Mouse (Mus musculus) B cell, adult 2 months (primary cell): Measurements from ENCODE around the gene Map1lc3a.

ENCODE experiments used
- DNase-seq, 2 experiments: peaks; one replicate each; pipeline ENCODE4 v3.0.0; 2022

The Map1lc3a gene

DNA sequence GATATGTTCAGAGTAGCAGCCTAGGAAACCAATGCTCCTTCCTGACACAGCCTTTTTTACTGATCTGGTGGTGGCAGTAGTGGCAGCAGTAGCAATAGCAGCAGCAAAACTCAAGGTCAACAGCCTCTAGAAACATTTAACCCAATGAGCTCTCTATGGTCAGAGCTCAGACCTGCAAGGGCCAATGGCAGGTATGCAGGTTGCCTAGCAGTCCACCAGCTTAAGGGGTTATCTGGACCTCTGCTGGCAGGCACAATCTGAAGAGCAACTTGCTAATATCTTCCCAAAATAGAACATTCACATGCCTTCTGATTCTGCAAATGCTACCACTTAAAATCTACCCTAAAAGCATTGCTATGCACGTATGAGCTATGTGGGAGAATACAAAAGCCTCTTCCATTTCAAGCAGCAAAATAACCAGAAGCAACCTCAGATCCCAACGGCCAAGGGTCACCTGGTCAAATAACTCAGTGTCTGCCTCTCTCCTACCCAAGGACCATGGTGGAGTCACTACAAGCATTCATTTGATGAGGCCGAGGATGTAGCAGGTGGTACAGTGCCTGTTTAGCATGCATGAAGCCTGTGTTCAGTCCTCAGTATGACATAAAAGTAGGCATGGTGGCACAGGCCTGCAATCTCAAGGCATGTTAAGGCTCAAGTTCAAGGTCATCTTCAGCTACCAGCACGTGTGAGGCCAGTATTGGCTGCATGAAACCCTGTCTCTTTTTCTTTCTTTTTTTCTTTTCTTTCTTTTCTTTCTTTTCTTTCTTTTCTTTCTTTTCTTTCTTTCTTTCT, 11.6 kb downstream of the Map1lc3a start:
- DNase-seq, result no peak

DNA sequence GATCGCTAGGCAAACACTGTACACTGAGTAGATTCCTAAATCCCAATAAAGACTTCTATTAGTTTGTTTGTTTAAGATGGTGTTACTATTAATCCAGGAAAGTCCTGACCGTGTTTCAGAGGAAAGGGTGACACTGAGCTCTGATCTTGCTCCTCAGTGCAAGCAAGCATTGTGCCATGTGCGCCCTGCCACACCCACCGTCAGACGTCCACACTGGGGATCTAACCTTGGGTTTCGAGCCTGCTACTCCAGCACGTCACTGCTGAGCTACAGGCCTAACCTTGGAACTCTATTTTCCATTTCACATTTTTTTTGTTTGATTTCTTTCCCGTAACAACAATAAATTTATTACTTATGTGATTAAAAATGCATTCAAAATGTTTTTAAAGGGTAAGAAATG, 14.0 kb downstream of the Map1lc3a start:
- DNase-seq, result no peak

DNA sequence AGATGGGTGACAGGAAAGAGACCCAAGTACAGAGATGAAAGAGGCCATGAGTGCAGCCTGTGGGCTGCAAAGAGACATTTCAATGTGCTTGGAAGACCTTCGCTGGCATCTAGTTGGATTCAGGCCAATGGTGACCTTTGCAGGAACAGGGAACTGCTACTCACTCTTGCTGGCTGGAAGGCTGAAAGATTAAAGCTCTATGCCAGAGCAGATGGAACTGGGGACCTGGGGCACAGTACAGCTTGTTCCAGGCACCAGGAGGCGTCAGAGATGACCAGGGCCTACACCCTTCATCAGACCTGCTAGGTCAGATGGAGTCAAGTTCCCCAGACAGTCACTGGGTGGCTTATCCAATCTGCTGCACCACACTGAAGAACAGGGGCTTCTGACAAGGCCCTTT, 17.3 kb downstream of the Map1lc3a start:
- no peak for DNase-seq

DNA sequence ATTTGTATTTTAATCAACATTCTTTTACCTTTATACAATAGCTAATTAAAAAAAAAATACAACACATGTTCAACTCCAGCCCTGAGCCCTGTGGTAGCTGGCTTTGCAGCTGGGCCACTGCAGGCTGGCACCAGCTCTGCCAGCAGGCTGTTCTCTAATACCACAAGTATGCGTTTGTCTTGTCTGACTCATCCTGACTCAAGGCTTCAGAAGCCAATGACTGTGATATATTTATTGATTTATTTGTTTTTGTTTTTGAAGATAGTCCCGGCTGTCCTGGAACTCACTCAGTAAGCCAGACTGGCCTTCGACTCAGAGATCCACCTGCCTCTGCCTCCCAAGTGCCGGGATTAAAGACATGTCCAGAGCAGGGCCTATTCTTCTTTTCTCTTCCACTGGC, 17.8 kb downstream of the Map1lc3a start:
- no peak for DNase-seq

DNA sequence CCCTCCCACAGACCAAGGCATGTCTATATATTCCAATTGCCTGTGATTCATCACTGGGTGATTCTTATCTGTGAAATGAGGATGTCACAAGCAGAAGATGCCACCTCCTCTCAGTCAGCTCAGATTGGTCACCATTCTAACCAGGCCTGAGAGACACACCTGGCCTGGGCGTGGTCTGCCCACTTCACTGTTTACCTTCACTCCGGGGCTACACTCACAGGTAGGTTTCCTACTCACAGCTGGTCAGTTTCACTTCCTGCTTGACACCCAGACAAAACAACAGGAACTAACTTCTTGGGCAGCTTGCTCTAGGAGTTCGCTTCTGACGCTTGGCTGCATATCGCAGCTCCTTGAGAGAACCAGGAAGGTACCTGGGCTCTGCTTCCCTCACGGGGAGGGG, 19.4 kb downstream of the Map1lc3a start:
- DNase-seq, result peak; percentile 53 to 60

DNA sequence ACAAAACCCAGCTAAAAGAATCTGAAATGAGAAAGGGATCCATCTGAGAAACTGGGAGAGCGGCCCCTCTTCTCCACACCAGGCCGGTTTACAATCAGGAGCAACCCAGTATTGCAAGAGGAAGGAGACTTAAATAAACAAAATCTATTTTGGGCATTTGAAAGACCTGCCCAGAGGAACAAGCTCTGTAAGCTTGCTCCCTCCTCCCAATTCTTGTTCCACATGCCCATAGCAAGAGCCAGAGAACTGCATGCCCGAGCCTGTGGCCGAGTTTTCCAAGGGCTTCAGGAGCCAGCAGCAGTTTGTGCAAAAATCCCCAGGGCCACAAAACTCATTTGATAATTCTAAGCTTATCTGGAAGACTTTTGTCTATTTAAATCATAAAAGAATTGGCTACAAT, 23.5 kb downstream of the Map1lc3a start:
- no peak for DNase-seq

DNA sequence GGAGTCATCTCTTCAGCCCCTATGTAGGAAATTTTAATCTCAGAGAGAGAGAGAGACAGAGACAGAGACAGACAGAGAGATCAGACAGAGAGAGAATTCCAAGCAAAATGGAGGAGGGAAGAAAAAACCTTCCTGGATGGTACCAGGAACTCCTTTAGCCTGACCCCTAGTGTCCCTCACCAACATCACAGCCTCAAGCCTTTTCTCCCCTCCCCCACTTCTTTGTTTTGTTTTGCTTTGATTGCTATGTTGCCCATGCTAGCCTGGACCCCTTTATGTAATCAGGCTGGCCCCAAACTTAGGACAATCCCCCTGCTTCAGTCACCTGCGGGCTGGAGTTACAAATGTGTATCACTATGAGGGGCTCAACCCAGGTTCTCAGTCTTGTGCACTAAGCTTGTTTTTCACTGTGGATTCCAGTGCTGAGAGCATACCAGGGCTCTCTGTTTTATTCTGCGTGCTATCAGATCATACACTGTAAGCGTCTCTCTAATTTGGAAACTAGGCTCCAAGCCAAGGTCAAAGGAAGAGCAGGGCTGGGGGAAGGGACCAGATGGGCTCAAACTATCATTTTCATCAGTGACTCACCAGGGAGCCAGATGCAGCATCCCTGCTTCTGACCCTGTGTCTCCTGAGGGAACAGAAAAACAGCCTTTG, 33.0 kb downstream of the Map1lc3a start:
- peak in 1 of 2 experiments; percentile 9 for DNase-seq

DNA sequence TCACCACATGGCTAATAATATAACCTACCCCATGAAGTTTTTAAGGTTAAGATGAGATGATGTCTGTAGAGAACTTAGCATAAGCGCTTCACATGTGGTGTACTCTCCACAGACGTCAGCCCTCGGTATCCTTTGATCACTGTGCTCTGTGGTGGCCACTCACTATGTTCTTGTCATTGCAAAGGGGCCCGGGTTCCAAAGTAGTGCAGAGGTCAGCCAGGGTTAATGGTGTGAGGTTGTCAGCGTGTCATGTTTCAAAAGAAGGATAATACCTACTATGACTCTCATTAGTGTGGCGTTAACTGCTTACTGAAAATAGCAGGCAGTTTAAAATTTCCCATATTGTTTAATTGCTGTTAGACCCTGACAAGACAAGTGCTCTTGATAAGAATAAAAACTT, 37.6 kb downstream of the Map1lc3a start:
- DNase-seq, result no peak

DNA sequence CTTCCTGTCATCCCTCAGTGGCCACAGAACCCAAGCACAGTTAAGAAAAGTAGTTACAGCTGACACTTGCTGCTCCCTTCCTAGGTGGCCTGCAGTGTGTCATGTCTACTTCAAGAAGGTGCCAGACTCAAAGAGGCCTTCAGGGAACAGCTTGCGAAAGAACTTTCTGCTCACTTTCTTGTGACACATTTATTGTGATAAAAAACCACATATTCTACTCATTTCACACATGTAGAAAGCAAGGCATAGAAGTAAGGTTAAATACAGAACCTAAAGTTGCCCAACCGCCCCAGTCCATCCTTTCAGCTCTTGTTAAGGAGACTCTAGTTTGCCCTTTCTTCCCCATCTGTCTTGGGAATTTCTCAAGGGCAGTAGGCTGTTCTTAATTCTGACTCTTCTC, 42.5 kb downstream of the Map1lc3a start:
- no peak for DNase-seq

DNA sequence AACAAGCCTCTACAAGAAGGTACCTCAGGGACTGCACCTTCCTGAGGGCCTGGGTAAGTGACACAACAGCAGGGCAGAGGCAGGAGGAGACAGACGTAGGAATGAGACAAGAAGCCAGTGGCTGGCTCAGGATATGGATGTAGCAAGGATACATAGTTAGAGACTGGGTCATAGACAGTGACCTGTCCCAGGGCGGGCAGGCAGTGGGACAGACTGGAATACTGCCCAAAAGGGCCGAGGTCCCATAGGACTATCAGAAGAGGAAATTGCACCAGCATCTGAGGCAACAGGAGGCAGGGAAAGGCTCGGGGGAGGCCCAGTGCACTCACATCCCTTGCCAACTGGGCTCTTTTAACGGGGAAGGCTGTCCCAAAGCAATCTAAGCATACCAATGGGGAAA, 44.5 kb downstream of the Map1lc3a start:
- no peak for DNase-seq

DNA sequence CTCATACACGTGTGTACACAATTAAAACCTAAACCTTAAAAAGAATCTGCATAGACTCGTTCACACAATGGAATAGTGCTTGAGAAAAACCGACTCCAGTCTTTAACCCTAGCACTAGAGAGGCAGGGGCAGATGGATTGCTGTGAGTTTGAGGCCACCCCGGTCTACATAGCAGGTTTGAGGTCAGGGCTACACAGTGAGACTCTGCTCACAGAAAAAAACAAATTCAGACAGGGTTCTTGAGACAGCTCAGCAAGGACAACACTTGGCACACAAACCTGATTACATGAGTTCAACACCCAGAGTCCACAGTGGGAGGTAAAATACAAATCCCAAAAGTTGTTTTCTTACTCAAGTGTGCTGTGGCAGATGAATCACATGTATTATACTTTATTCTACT, 49.9 kb downstream of the Map1lc3a start:
- DNase-seq, result no peak
